Mouse (Mus musculus) heart, embryonic 14.5 days (tissue): Measurements from ENCODE around the gene Qrich2. TPM values are rescaled to one million over a fixed set of nuclear protein-coding genes. Genes with fewer than 3 reads are reported as not detected.

Experiments used
- ATAC-seq: fragments of 200-750 bp; cut with Nextera tagmentation; 2 replicates; pipeline ENCODE4 v1.8.0; 2017; ENCODE audit warnings: low read depth, moderate TSS enrichment; ENCODE audit not compliant: insufficient number of reproducible peaks, insufficient read depth, low FRiP score
- H3K27ac ChIP-seq, 2 experiments: fragments of 200-500 bp in 1 of 2; fragments of 300-500 bp in 1 of 2; sonication (generic) in 1 of 2; replicated peaks in 1 of 2; 2 replicates each; pipeline ENCODE4 v1.5.1; 2012 to 2014; ENCODE audit warnings: low read depth in 2 of 2, low read length in 2 of 2, control low read depth in 1 of 2, mild to moderate bottlenecking in 1 of 2, mixed read lengths in 1 of 2; ENCODE audit not compliant: control insufficient read depth in 1 of 2, insufficient read depth in 1 of 2
- H3K27me3 ChIP-seq: fragments of 300-500 bp; sonication (generic); 2 replicates; pipeline ENCODE4 v1.6.1; 2014; ENCODE audit warnings: mild to moderate bottlenecking, low read length, control low read depth; ENCODE audit not compliant: control insufficient read depth, insufficient read depth
- H3K36me3 ChIP-seq: fragments of 300-500 bp; sonication (generic); 2 replicates; pipeline ENCODE4 v1.6.1; 2014; ENCODE audit warnings: mild to moderate bottlenecking, control low read depth, low read length, mixed read lengths; ENCODE audit not compliant: control insufficient read depth, insufficient read depth
- H3K4me1 ChIP-seq, 2 experiments: fragments of 200-500 bp in 1 of 2; fragments of 300-500 bp in 1 of 2; sonication (generic) in 1 of 2; 2 replicates each; pipeline ENCODE4 v1.6.1; 2012 to 2014; ENCODE audit warnings: low read length in 2 of 2, control low read depth in 1 of 2, mixed read lengths in 1 of 2; ENCODE audit not compliant: control insufficient read depth in 2 of 2, insufficient read depth in 2 of 2
- H3K4me2 ChIP-seq: fragments of 300-500 bp; sonication (generic); 2 replicates; pipeline ENCODE4 v1.6.1; 2014; ENCODE audit warnings: mild to moderate bottlenecking, low read length
- H3K4me3 ChIP-seq, 2 experiments: fragments of 200-500 bp in 1 of 2; fragments of 300-500 bp in 1 of 2; sonication (generic) in 1 of 2; 2 replicates each; pipeline ENCODE4 v1.5.1; 2012 to 2014; ENCODE audit warnings: low read length in 2 of 2, mild to moderate bottlenecking in 2 of 2, control low read depth in 1 of 2, low read depth in 1 of 2, moderate library complexity in 1 of 2; ENCODE audit not compliant: control insufficient read depth in 1 of 2, insufficient read depth in 1 of 2
- H3K9ac ChIP-seq: fragments of 300-500 bp; sonication (generic); 2 replicates; pipeline ENCODE4 v1.6.1; 2014; ENCODE audit warnings: mild to moderate bottlenecking, low read length
- H3K9me3 ChIP-seq: fragments of 300-500 bp; sonication (generic); 2 replicates; pipeline ENCODE4 v1.6.1; 2016; ENCODE audit warnings: low read length, control low read depth; ENCODE audit not compliant: control insufficient read depth
- WGBS: fragments of 180-500 bp; shearing (Covaris S2); extraction: QIAGEN DNeasy Blood & Tissue Kit; methylation state at CpG from one replicate; pipeline ENCODE4 v1.1.7; 2014; 5-methylcytosine and 5-hydroxymethylcytosine counted together
- polyA plus RNA-seq: library from polyadenylated mRNA; unstranded; fragments of >200 nt; fragmentation: Nextera tagmentation; extraction: Ambion mirVana; gene quantifications from 2 replicates; pipeline ENCODE4 v1.2.1, GENCODE M21; 2014

Qrich2 gene
- polyA plus RNA-seq, 1 experiment from 2014 or later = not detected

- Histone ChIP-seq H3K9me3 (no peaks in the 10 kb centered on the region), H3K4me3 (peak overlapping the region; percentile 77), H3K9ac (peak overlapping the region; percentile 86), H3K4me1 (peaks cover 5 to 11% of the 10 kb centered on the region in 2 experiments; a peak in 3 of 4 replicates), H3K36me3 (peaks cover 39% of the 10 kb centered on the region), H3K27ac (peak overlapping the region in 1 of 2 experiments; percentile 84; a peak in 1 of 4 replicates), H3K4me2 (peak overlapping the region; percentile 79), H3K27me3 (no peaks in the 10 kb centered on the region)
- WGBS = 68% methylated on average over 14 of the region's 14 CpGs
- no peak for ATAC-seq
Measured at GRCm38 (mm10) chr11:116488693-116489375, 22.8 kb upstream of the Qrich2 start.

- ATAC-seq = no peak
- Histone ChIP-seq H3K9ac (no peak overlapping the region), H3K27ac (no peak overlapping the region), H3K4me2 (no peak overlapping the region), H3K27me3 (no peaks in the 10 kb centered on the region), H3K36me3 (peaks cover 45% of the 10 kb centered on the region), H3K4me1 (peaks cover 5 to 11% of the 10 kb centered on the region in 2 experiments; a peak in 3 of 4 replicates), H3K4me3 (no peak overlapping the region), H3K9me3 (no peaks in the 10 kb centered on the region)
Measured at GRCm38 (mm10) chr11:116488207-116488606, 22.2 kb upstream of the Qrich2 start.

GRCm38 (mm10) chr11:116484261-116484660 is 18.2 kb upstream of the Qrich2 start:
- Histone ChIP-seq H3K4me1 (peaks cover 2 to 7% of the 10 kb centered on the region in 2 experiments; a peak in 3 of 4 replicates), H3K27ac (no peak overlapping the region), H3K4me2 (no peak overlapping the region), H3K36me3 (peaks cover 82% of the 10 kb centered on the region), H3K9me3 (no peaks in the 10 kb centered on the region), H3K9ac (no peak overlapping the region), H3K27me3 (no peaks in the 10 kb centered on the region), H3K4me3 (no peak overlapping the region)
- WGBS = 92% methylated on average over 8 of the region's 8 CpGs
- ATAC-seq = no peak

- ATAC-seq = no peak
- H3K4me3 ChIP-seq = no peak overlapping the region
- H3K36me3 ChIP-seq = peaks cover 97% of the 10 kb centered on the region
- no peaks in the 10 kb centered on the region for H3K4me1 ChIP-seq
- no peak overlapping the region for H3K9ac ChIP-seq
- H3K27me3 ChIP-seq = no peaks in the 10 kb centered on the region
- 90% methylated on average over 7 of the region's 7 CpGs for WGBS
- no peak overlapping the region for H3K4me2 ChIP-seq
- no peak overlapping the region for H3K27ac ChIP-seq
- H3K9me3 ChIP-seq = no peaks in the 10 kb centered on the region
Measured at GRCm38 (mm10) chr11:116481776-116482175, 15.7 kb upstream of the Qrich2 start.

GRCm38 (mm10) chr11:116480975-116481374 is 14.9 kb upstream of the Qrich2 start:
- no peaks in the 10 kb centered on the region for H3K27me3 ChIP-seq
- no peak for ATAC-seq
- no peak overlapping the region for H3K27ac ChIP-seq
- H3K9me3 ChIP-seq = no peaks in the 10 kb centered on the region
- no peak overlapping the region for H3K4me3 ChIP-seq
- WGBS = 94% methylated on average over 8 of the region's 8 CpGs
- H3K9ac ChIP-seq = no peak overlapping the region
- no peak overlapping the region for H3K4me2 ChIP-seq
- peaks cover 97% of the 10 kb centered on the region for H3K36me3 ChIP-seq
- 0 out of 4 replicates have a peak, but pooled peaks cover 2 to 5% of the 10 kb centered on the region in 2 experiments for H3K4me1 ChIP-seq

- no peak overlapping the region for H3K4me2 ChIP-seq
- no peak overlapping the region for H3K9ac ChIP-seq
- H3K4me3 ChIP-seq = no peak overlapping the region
- H3K9me3 ChIP-seq = no peaks in the 10 kb centered on the region
- peaks cover 97% of the 10 kb centered on the region for H3K36me3 ChIP-seq
- no peaks in the 10 kb centered on the region for H3K27me3 ChIP-seq
- H3K4me1 ChIP-seq = 0 out of 4 replicates have a peak, but pooled peaks cover 2 to 5% of the 10 kb centered on the region in 2 experiments
- 33% methylated on average over 8 of the region's 8 CpGs for WGBS
- ATAC-seq = no peak
- H3K27ac ChIP-seq = no peak overlapping the region
Measured at GRCm38 (mm10) chr11:116479832-116480231, 13.8 kb upstream of the Qrich2 start.

- Histone ChIP-seq H3K4me3 (no peak overlapping the region), H3K27ac (no peak overlapping the region), H3K9me3 (no peaks in the 10 kb centered on the region), H3K4me1 (0 out of 4 replicates have a peak, but pooled peaks cover 2 to 5% of the 10 kb centered on the region in 2 experiments), H3K4me2 (no peak overlapping the region), H3K9ac (no peak overlapping the region), H3K36me3 (peaks cover 97% of the 10 kb centered on the region), H3K27me3 (no peaks in the 10 kb centered on the region)
- ATAC-seq = no peak
- WGBS = 91% methylated on average over 7 of the region's 7 CpGs
Measured at GRCm38 (mm10) chr11:116478978-116479377, 12.9 kb upstream of the Qrich2 start.
